Mouse (Mus musculus) lung, adult 2 months (tissue): ENCODE measurements at regions not wholly inside any gene's neighbourhood (a gene's known extent, or its start where the extent isn't known, plus 50 kb on each side); places are given as distances from the start of the nearest gene placed in this dataset.

Experiments used
- CTCF ChIP-seq: fragments of 200-500 bp; IDR thresholded peaks from 2 replicates; pipeline ENCODE4 v1.5.1; 2011; ENCODE audit warnings: mild to moderate bottlenecking, low read length, control low read depth; ENCODE audit not compliant: insufficient read depth
- POLR2A ChIP-seq: fragments of 200-500 bp; IDR thresholded peaks from 2 replicates; pipeline ENCODE4 v1.6.1; 2011; ENCODE audit warnings: low read depth, mild to moderate bottlenecking, control low read depth, low read length, borderline replicate concordance; ENCODE audit errors: extremely low read depth

GRCm38 (mm10) chr9:103823491-103823890, 61.9 kb upstream of the Tmem108 start:
- TF ChIP-seq CTCF (no peak), POLR2A (no peak)
